Mouse (Mus musculus) right cerebral cortex, postnatal 14 days (tissue): Measurements from ENCODE around the gene Magee1.
"Not testable (repeated sequence)": the region's sequence is repeated elsewhere in the genome, so short reads cannot be mapped to it uniquely, and the experiment has no call there.

Experiments used
- DNase-seq: peaks from one replicate; pipeline ENCODE4 v3.0.0; 2022

The Magee1 gene

GRCm38 (mm10) chrX:105120275-105121226 lies at the start of gene Magee1:
Gene Magee1, plus strand, starts transcription at chrX:105120378.
- peak; percentile 79 for DNase-seq

GRCm38 (mm10) chrX:105079151-105079550 lies 41.0 kb upstream of the Magee1 start:
- no peak for DNase-seq

- peak; percentile 96 for DNase-seq
Measured at GRCm38 (mm10) chrX:105079615-105080092, 40.5 kb upstream of the Magee1 start, which contains the start of gene Pbdc1. Gene Pbdc1, plus strand, starts transcription at chrX:105079756.

GRCm38 (mm10) chrX:105080096-105080495 lies 40.1 kb upstream of the Magee1 start:
- no peak for DNase-seq

- not testable (repeated sequence) for DNase-seq
Measured at GRCm38 (mm10) chrX:105083013-105083412, 37.2 kb upstream of the Magee1 start.

GRCm38 (mm10) chrX:105104175-105104574 lies 16.0 kb upstream of the Magee1 start:
- DNase-seq: no peak

GRCm38 (mm10) chrX:105114994-105115393 lies 5.2 kb upstream of the Magee1 start:
- no peak for DNase-seq

- peak; percentile 81 for DNase-seq
Measured at GRCm38 (mm10) chrX:105121227-105121865, 1.2 kb downstream of the Magee1 start.

- DNase-seq: peak; percentile 7
Measured at GRCm38 (mm10) chrX:105124903-105125302, 4.7 kb downstream of the Magee1 start.

- DNase-seq: no peak
Measured at GRCm38 (mm10) chrX:105151872-105152461, 31.8 kb downstream of the Magee1 start.

- not testable (repeated sequence) for DNase-seq
Measured at GRCm38 (mm10) chrX:105165007-105165406, 44.8 kb downstream of the Magee1 start.

GRCm38 (mm10) chrX:105167217-105167616 lies 47.0 kb downstream of the Magee1 start:
- no peak for DNase-seq
